ENCODE assay signal across 9 mouse cellular contexts in genomic region chr6:42380416-42381144, GRCm38 (mm10). TPM values are rescaled to one million over a fixed set of nuclear protein-coding genes. Genes with fewer than 3 reads are reported as not detected.
A peak's percentile ranks its signal among the peaks of the same experiment; 100 is the strongest.
DNase-seq lines count a peak whose midpoint lies in the region; ATAC-seq and TF ChIP-seq lines count a peak whose summit lies in the region.
"Had no signal": no experiment of that assay in that cellular context is flagged by ENCODE, and none has a peak within 500 bp of the region (broad histone marks: within the 10 kb centered on the region; RNA-seq: fewer than 3 reads in every experiment).

No protein-coding gene starts in this region.

- H3K9ac ChIP-seq in embryonic facial prominence, embryonic 14.5 days (ENCODE audit: low read depth, low read length), result no peak overlapping the region
- H3K9ac ChIP-seq in midbrain, postnatal 0 days (replicated peaks; ENCODE audit: low read length, poor library complexity, severe bottlenecking), result no peak overlapping the region

- H3K36me3 ChIP-seq in embryonic facial prominence, embryonic 14.5 days (ENCODE audit: control insufficient read depth, insufficient read depth, low read length), result no peaks in the 10 kb centered on the region
- H3K36me3 ChIP-seq in midbrain, postnatal 0 days (ENCODE audit: insufficient read depth, low read length), result no peaks in the 10 kb centered on the region

- peak; percentile 46; the same call in 1 of the 2 replicates for TF ChIP-seq CTCF in lung, adult 2 months (IDR thresholded peaks at IDR 0.05; ENCODE audit: insufficient read depth, low read length)
- TF ChIP-seq CTCF in midbrain, postnatal 0 days (IDR thresholded peaks at IDR 0.05), result peak; percentile 90

- no peaks in the 10 kb centered on the region for H3K27me3 ChIP-seq in embryonic facial prominence, embryonic 14.5 days (replicated peaks; ENCODE audit: control insufficient read depth, insufficient read depth, low read length)
- H3K27me3 ChIP-seq in midbrain, postnatal 0 days (ENCODE audit: insufficient read depth, low read length), result no peaks in the 10 kb centered on the region

- TF ChIP-seq POLR2A in lung, adult 2 months (IDR thresholded peaks at IDR 0.05; ENCODE audit: borderline replicate concordance, extremely low read depth, low read depth, low read length), result no peak

- peak overlapping the region; percentile 11; the same call in 1 of the 2 replicates for H3K4me2 ChIP-seq in embryonic facial prominence, embryonic 14.5 days (ENCODE audit: low read depth, low read length)
- H3K4me2 ChIP-seq in midbrain, postnatal 0 days (ENCODE audit: low read depth, low read length, poor library complexity, severe bottlenecking), result no peak overlapping the region

- no peak for ATAC-seq in embryonic facial prominence, embryonic 14.5 days (ENCODE audit: low read depth)
- ATAC-seq in midbrain, postnatal 0 days (ENCODE audit: low FRiP score), result no peak

- H3K9me3 ChIP-seq in embryonic facial prominence, embryonic 14.5 days (ENCODE audit: control insufficient read depth, low read length), result no peaks in the 10 kb centered on the region
- H3K9me3 ChIP-seq in midbrain, postnatal 0 days (ENCODE audit: low read length), result no peaks in the 10 kb centered on the region

- DNase-seq in lung, adult 2 months, result no peak
- DNase-seq in lung, adult 18-20 months, result no peak
- peak; percentile 99 for DNase-seq in R1 (ENCODE audit: low read depth, low spot score)
- DNase-seq in embryonic facial prominence, embryonic 14.5 days (ENCODE audit: low spot score), result peak; percentile 45
- DNase-seq in hindlimb bud, embryonic 11.5 days (ENCODE audit: extremely low spot score, low read depth, low spot score), result peak; percentile 31
- DNase-seq in midbrain, postnatal 0 days (ENCODE audit: low spot score), result peak; percentile 65
- DNase-seq in right cerebral cortex, postnatal 10 days (ENCODE audit: low spot score in 2 of 2), result no peak
- no peak for DNase-seq in adrenal gland, adult 2 months

- 37% methylated on average over 8 of the region's 8 CpGs for WGBS in lung, adult 2 months
- 8% methylated on average over 8 of the region's 8 CpGs for WGBS in embryonic facial prominence, embryonic 14.5 days
- WGBS in midbrain, postnatal 0 days, result 6% methylated on average over 8 of the region's 8 CpGs

- H3K4me1 ChIP-seq in lung, adult 2 months (ENCODE audit: control insufficient read depth, insufficient read depth, low read length), result peaks cover 16% of the 10 kb centered on the region
- no peaks in the 10 kb centered on the region for H3K4me1 ChIP-seq in embryonic facial prominence, embryonic 14.5 days (ENCODE audit: control insufficient read depth, insufficient read depth, low read length)
- H3K4me1 ChIP-seq in midbrain, postnatal 0 days (ENCODE audit: insufficient read depth, low read length), result no peaks in the 10 kb centered on the region

- no peak overlapping the region for H3K27ac ChIP-seq in embryonic facial prominence, embryonic 14.5 days (replicated peaks; ENCODE audit: low read depth, low read length)
- H3K27ac ChIP-seq in midbrain, postnatal 0 days (ENCODE audit: low read depth, low read length), result no peak overlapping the region

- H3K4me3 ChIP-seq in lung, adult 2 months (replicated peaks; ENCODE audit: extremely low read depth, low read depth, low read length), result no peak overlapping the region
- H3K4me3 ChIP-seq in embryonic facial prominence, embryonic 14.5 days (ENCODE audit: low read depth, low read length), result no peak overlapping the region
- H3K4me3 ChIP-seq in midbrain, postnatal 0 days (ENCODE audit: low read depth, low read length), result no peak overlapping the region

RNA-seq across cellular contexts. Expression of gene Epha1, which starts 7.5 kb away (rescaled TPM):
- polyA plus RNA-seq in lung, adult 2 months (2012; rRNA removed), result 22.4 and 26.7 TPM in 2 replicates
- 3.8 and 4.3 TPM in 2 replicates for polyA plus RNA-seq in embryonic facial prominence, embryonic 14.5 days (2014; fragmentation: Nextera tagmentation; extraction: Ambion mirVana)
- total RNA-seq in midbrain, postnatal 0 days (2014; rRNA removed), result 0.71 and 1.1 TPM in 2 replicates
- 0.58 and 0.74 TPM in 2 replicates for polyA plus RNA-seq in midbrain, postnatal 0 days (2015; fragmentation: Nextera tagmentation; extraction: Ambion mirVana)
- total RNA-seq in adrenal gland, adult 2 months (2021), result under 1 TPM; 0.23 to 0.86 TPM
- polyA plus RNA-seq in adrenal gland, adult 2 months (2012; rRNA removed), result 0.18 and 0.37 TPM in 2 replicates

RNA-seq across cellular contexts. Expression of gene Tas2r143, which starts 19.5 kb away (rescaled TPM):
- 0.63 and 0.92 TPM in 2 replicates for polyA plus RNA-seq in lung, adult 2 months (2012; rRNA removed)
- polyA plus RNA-seq in embryonic facial prominence, embryonic 14.5 days (2014; fragmentation: Nextera tagmentation; extraction: Ambion mirVana), result not detected in 2 replicates
- not detected in 2 replicates for total RNA-seq in midbrain, postnatal 0 days (2014; rRNA removed)
- polyA plus RNA-seq in midbrain, postnatal 0 days (2015; fragmentation: Nextera tagmentation; extraction: Ambion mirVana), result not detected in 2 replicates
- total RNA-seq in adrenal gland, adult 2 months (2021), result 1 to 10 TPM in 1 of 2 experiments, under 1 TPM in 1; 0.90 to 7.2 TPM
- polyA plus RNA-seq in adrenal gland, adult 2 months (2012; rRNA removed), result 0.50 and 0.63 TPM in 2 replicates

RNA-seq across cellular contexts. Expression of gene Tas2r135, which starts 24.7 kb away (rescaled TPM):
- polyA plus RNA-seq in lung, adult 2 months (2012; rRNA removed), result 0.50 TPM in 1 of 2 replicates, not detected in the other
- polyA plus RNA-seq in embryonic facial prominence, embryonic 14.5 days (2014; fragmentation: Nextera tagmentation; extraction: Ambion mirVana), result not detected in 2 replicates
- total RNA-seq in midbrain, postnatal 0 days (2014; rRNA removed), result not detected in 2 replicates
- polyA plus RNA-seq in midbrain, postnatal 0 days (2015; fragmentation: Nextera tagmentation; extraction: Ambion mirVana), result not detected in 2 replicates
- 1 to 10 TPM in 1 of 2 experiments, under 1 TPM in 1; 0.62 to 4.4 TPM for total RNA-seq in adrenal gland, adult 2 months (2021)
- 0.16 TPM in 1 of 2 replicates, not detected in the other for polyA plus RNA-seq in adrenal gland, adult 2 months (2012; rRNA removed)

RNA-seq across cellular contexts. Expression of gene Zyx, which starts 31.1 kb away (rescaled TPM):
- 311 and 352 TPM in 2 replicates for polyA plus RNA-seq in lung, adult 2 months (2012; rRNA removed)
- 155 and 156 TPM in 2 replicates for polyA plus RNA-seq in embryonic facial prominence, embryonic 14.5 days (2014; fragmentation: Nextera tagmentation; extraction: Ambion mirVana)
- total RNA-seq in midbrain, postnatal 0 days (2014; rRNA removed), result 47.3 and 71.7 TPM in 2 replicates
- 60.5 and 62.7 TPM in 2 replicates for polyA plus RNA-seq in midbrain, postnatal 0 days (2015; fragmentation: Nextera tagmentation; extraction: Ambion mirVana)
- total RNA-seq in adrenal gland, adult 2 months (2021), result 100 to 1,000 TPM in 1 of 2 experiments, 10 to 100 TPM in 1; 96.9 to 121 TPM
- polyA plus RNA-seq in adrenal gland, adult 2 months (2012; rRNA removed), result 192 and 204 TPM in 2 replicates

RNA-seq across cellular contexts. Expression of gene Tas2r126, which starts 53.8 kb away (rescaled TPM):
- polyA plus RNA-seq in lung, adult 2 months (2012; rRNA removed), result 0.22 TPM in 1 of 2 replicates, not detected in the other
- polyA plus RNA-seq in embryonic facial prominence, embryonic 14.5 days (2014; fragmentation: Nextera tagmentation; extraction: Ambion mirVana), result not detected in 2 replicates
- not detected in 2 replicates for total RNA-seq in midbrain, postnatal 0 days (2014; rRNA removed)
- not detected in 2 replicates for polyA plus RNA-seq in midbrain, postnatal 0 days (2015; fragmentation: Nextera tagmentation; extraction: Ambion mirVana)
- total RNA-seq in adrenal gland, adult 2 months (2021), result 1 to 10 TPM in 1 of 2 experiments, under 1 TPM in 1; 0.66 to 4.8 TPM
- 0.11 TPM in 1 of 2 replicates, not detected in the other for polyA plus RNA-seq in adrenal gland, adult 2 months (2012; rRNA removed)
- polyA plus RNA-seq: frontal cortex, adult 2 months had no signal

Comparison
In these comparisons a context has a peak if more than half of its experiments do, and no peak if none do; other contexts are left out.
1. DNase-seq: peak in R1 (single experiment), embryonic facial prominence, embryonic 14.5 days (single experiment), hindlimb bud, embryonic 11.5 days (single experiment) and midbrain, postnatal 0 days (single experiment); none in lung, adult 2 months (single experiment), lung, adult 18-20 months (0 of 2), right cerebral cortex, postnatal 10 days (0 of 2) and adrenal gland, adult 2 months (single experiment).